Mouse (Mus musculus): ENCODE measurements around the gene Myt1l.

Myt1l gene

GRCm38 (mm10) chr12:29528031-29528771, at the start of gene Myt1l:
Myt1l (plus strand) TSS chr12:29528384.
- no peak for DNase-seq (ENCODE audit: low spot score in 2 of 2)

DNA sequence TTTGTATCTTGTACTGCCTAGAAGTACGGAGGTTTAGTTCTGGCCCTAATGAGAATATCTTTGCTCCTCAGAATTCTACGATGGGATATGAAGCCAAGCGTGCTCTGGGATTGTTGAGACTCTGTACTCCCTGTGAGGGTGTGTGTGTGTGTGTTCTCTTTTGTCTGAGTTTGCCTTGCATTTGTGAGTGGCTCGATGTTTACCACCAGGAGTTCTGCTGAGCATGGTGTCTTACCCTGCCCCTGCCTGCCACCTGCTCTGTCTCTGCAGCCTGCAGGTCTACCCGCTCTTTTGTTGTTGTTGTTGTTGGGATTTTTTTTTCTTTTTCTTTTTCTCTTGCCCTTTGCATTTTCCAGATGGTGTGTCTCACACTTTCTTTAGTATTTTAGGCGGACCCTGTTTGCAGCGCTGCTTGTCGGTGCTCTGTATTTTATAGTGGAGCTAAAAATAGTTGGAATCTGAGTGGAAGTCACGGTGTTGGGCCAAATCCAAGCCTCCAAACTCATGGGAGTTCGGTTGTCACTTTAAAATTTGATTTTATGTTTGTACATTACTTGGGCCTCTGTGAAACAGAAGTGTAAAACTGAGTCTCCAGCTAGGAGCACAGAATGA, 41.7 kb upstream of the Myt1l start:
- no peak for DNase-seq (ENCODE audit: low spot score in 2 of 2)

GRCm38 (mm10) chr12:29526236-29526644, 1.9 kb upstream of the Myt1l start:
- no peak for DNase-seq (ENCODE audit: low spot score in 2 of 2)

DNA sequence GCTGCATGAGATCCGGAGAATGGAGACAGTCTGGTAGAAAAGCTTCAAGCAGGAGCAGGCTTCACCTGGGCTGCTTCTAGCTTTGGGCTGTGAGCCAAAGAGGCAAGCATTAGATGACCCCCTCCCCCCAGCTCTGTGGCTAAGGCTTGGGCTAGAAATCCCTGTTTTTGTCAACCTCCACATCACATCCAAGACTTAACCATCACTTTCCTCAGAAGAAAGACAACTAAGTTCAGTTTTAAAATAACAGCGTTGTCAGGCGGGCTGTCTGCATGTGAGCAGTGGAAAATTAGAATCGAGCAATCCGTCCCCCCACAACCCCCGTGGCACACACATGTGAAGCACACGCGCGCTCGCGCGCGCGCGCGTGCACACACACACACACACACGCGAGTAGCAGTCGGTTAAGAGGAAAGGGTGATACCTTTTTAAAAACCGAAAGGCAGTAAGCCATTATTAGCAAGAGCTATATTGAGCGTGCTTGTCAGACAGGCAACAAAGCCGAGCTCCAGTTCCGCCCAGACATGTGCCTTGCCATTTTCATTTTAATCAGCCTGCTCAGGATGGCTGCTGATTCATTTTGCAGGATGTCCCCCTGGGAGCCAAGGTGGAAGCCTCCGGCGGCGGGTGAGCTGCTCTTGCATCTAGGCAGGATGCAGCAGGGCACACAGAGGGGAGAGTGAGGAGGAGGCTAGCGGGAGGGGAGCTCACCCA, 979 bp upstream of the Myt1l start:
- no peak for DNase-seq (ENCODE audit: low spot score in 2 of 2)

DNA sequence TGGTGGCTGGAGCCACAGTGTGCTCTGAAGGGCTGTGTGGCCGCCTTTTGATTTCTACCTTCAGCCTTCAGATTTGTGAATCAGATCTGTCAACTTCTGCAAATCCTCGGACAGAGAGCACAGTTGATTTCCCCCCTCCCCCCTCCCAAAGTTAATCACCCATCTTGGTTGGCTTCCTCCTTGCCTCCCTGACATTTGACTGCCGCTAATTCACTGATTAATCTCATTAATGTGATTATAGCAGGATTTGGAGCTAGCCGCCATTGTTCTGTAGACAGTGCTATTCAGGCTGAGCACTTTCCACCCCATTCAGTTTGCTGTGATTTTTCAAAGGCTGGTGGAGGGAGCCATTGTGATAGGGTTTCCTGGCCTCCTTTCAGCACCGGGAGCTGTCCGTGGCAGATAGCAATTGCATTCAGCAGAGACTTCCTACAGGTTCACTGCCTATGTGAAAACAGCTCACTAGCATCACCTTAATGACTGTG, 2.1 kb downstream of the Myt1l start:
- no peak for DNase-seq (ENCODE audit: low spot score in 2 of 2)

DNA sequence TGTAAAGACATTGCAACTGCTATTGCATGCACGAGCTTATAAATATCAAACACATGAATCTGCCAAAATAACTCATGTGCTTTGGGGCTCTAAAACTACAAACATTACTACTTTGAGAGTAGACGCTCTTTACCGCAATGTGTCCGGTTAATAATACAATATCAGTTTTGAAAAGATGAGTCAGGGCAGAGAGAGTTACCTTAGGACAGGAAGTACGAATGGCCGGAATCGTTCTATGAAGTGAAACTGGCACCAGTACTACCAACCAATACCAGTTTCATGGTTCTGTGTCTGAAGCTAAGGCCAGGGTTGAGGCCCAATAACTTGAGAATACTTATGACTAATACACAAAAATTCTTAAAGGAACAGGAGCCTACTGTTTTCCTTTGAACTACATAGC, 2.6 kb downstream of the Myt1l start:
- no peak for DNase-seq (ENCODE audit: low spot score in 2 of 2)

GRCm38 (mm10) chr12:29533071-29533876, 5.1 kb downstream of the Myt1l start:
- DNase-seq (ENCODE audit: low spot score in 2 of 2): no peak

GRCm38 (mm10) chr12:29534326-29534725, 6.1 kb downstream of the Myt1l start:
- DNase-seq (ENCODE audit: low spot score in 2 of 2): no peak

- no peak for DNase-seq (ENCODE audit: low spot score in 2 of 2)
Measured at GRCm38 (mm10) chr12:29534761-29535300, 6.6 kb downstream of the Myt1l start.

GRCm38 (mm10) chr12:29537916-29538315, 9.7 kb downstream of the Myt1l start:
- DNase-seq (ENCODE audit: low spot score in 2 of 2): no peak

DNA sequence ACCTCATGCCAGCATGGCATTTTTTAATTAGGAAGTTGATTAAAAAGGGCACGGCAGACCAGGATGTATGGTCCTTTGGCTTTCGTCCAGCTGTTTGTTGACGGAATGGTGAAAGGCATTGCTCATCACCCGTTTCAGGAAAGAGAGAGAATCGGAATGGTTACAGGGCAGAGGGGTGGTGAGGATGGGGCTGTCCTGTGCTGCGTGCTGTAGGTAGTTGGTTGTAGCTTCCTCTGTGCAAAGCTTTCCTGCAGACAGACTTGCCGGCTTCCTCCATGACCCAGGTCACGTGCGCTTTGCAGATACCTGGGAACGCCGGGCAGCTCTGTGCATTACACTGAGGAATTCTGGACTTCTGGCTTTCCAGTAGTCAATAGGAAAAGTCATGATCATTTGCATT, 10.3 kb downstream of the Myt1l start:
- DNase-seq (ENCODE audit: low spot score in 2 of 2): no peak

DNA sequence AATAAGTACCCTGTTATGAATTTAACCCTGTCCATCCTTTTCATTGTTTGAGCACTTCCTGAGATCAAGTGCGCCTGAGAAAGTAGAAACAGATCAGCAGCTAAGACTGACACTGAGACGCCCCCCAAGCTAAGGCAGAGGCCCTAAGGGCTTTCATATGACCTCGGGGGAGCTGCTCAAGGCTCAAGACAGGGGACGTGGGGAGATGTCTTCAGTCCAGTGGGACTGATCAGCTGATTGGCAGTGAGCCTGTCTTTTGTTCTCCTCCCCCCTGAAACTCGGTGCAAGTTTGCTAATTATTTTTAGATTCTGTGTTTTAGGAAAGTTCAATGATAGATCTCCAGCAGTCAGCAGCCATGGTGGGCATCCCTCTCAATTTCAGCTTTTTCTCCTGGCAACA, 10.9 kb downstream of the Myt1l start:
- no peak for DNase-seq (ENCODE audit: low spot score in 2 of 2)

DNA sequence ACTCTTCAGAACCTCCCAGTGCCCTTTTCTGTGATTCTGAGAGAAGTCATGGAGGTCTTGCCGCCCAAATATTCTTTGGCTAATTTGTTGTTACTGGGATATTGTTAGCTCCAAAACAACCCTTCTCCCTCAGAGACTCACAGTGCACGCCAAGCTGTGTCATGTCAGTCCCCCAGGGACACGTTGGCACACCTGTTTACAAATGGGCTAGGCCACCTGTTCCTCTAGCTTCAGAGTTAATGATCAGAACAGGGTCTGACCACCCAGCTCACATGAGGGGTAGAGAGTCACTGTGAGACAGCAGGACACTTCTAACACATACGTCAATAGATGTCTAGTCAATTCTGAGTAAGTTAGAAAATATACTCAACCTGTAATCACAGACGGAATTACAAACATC, 12.6 kb downstream of the Myt1l start:
- DNase-seq (ENCODE audit: low spot score in 2 of 2): no peak

DNA sequence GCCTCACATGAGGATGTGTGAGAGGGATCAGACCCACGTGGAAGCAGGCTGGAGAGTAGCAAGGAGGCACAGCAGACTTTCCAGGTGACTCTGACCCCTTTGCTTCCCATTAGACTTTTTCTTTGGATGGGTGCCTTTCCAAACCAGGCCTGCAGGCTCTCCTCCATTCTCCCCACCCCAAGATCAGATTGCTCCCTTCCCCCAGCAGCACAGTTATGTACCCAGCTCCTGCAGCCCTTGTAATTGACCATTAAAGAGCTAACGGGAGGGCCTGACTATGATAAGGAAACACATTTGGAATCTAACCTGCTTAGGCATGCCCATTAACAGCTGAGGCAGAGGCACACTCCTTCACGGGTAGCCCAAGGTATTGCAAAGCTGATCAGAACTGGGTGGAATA, 17.9 kb downstream of the Myt1l start:
- DNase-seq (ENCODE audit: low spot score in 2 of 2): no peak

DNA sequence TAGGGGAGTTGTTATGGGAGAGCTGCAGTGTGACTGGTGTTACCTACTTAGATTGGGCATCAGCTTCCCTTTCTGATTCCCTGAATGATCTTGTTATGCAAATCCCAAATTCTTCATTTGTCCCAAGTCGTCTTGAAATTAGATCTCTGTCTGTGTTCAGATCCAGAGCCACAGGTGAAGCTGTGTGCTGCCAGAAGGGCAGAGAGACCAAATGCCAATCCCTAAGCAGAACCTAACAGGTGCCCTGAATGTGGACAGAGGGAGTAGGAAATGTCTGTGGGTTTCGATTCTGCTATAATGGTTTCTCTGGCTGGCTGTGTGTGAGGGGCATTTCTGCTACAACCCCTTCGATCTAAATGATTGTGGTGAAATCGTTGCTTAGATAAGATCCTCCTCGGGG, 18.9 kb downstream of the Myt1l start:
- DNase-seq (ENCODE audit: low spot score in 2 of 2): no peak

- DNase-seq (ENCODE audit: low spot score in 2 of 2): no peak
Measured at GRCm38 (mm10) chr12:29547755-29548154, 19.6 kb downstream of the Myt1l start.

DNA sequence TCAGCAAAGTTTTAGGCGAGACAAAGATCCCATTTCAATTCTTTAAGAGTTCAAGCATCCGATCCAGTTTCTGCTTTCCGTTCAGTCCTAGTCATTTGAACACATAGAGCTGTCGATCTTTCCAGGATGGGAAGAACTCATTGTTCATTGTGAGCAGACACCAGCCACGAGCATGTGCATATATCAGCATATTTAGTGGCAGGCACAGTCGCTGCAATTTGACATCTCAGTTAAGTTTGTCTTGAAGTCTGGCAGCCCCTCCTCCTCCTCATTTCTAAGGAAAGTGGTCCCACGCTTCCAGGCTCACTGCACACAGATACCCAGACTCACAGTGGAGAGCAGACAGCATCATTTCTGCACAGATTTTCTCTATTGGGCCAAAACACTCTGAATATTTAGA, 25.0 kb downstream of the Myt1l start:
- DNase-seq (ENCODE audit: low spot score in 2 of 2): no peak

GRCm38 (mm10) chr12:29555718-29556117, 27.5 kb downstream of the Myt1l start:
- DNase-seq (ENCODE audit: low spot score in 2 of 2): no peak

DNA sequence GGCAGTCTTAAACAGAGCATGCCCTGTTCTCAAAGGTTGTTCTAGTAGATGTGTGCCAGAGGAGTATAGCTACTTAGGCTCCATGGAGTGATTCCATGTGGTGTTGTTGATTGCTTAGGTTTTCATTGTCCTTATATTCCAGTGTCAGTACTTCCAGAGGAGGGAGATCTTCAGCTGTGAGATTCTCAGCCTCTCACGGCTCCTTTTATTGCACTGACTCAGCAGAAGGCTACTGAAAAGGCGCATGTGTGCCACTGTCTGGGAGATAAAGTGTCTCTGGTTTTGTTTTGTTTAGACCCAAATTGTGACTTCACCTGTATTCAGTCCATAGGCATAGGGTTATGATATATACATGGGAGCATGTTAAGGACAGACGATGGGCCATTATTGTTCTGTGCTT, 28.2 kb downstream of the Myt1l start:
- no peak for DNase-seq (ENCODE audit: low spot score in 2 of 2)

DNA sequence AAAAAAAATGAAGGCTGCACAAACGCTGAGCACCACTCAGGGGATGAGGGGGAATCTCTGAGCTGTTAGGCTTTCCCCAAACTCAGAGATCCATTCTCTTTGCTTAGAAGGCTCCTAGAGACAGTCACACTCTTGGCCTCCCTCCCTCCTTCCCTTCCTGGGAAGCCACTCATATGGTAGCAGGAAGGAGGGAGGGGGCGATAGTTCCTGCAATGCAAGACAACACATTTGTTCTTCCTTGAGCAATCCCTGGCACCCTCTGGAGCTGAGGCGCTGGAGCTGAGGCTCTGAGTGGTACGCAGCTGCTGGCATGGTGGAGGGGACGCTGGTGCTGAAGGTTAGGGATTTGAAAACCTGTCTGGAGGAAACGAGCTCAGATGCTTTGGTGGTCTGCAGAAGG, 28.7 kb downstream of the Myt1l start:
- DNase-seq (ENCODE audit: low spot score in 2 of 2): no peak

DNA sequence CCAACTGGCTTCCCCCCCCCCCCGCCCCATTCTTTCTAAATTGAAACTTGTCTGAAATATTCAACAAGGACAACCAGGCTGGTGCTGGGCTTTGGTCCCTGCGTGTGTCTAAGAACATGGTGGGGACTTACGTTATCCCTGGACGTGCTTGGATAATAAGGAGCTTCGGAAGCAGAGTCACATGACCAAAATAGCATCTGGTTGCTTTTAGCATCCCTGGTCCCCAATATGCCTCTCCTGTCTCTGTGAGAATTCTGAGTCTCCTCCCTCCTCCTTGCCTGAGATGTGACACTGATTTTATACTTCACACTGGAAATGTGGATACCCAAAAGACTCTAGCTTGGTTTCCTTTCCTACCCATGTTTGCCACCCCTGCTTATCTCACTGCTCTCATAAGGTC, 31.6 kb downstream of the Myt1l start:
- no peak for DNase-seq (ENCODE audit: low spot score in 2 of 2)

GRCm38 (mm10) chr12:29561222-29561621, 33.0 kb downstream of the Myt1l start:
- DNase-seq (ENCODE audit: low spot score in 2 of 2): no peak

All from natural killer cell, adult 2 months (primary cell).